Mouse (Mus musculus) yolk sac, embryonic 10.5 days (tissue): ENCODE data around the gene Gemin5.
"Not testable (repeated sequence)": the region's sequence is repeated elsewhere in the genome, so short reads cannot be mapped to it uniquely, and the experiment has no call there.

Source experiments
- DNase-seq: peaks from one replicate; pipeline ENCODE4 v3.0.0-alpha.2; 2017; ENCODE audit warnings: low spot score

The Gemin5 gene

DNA sequence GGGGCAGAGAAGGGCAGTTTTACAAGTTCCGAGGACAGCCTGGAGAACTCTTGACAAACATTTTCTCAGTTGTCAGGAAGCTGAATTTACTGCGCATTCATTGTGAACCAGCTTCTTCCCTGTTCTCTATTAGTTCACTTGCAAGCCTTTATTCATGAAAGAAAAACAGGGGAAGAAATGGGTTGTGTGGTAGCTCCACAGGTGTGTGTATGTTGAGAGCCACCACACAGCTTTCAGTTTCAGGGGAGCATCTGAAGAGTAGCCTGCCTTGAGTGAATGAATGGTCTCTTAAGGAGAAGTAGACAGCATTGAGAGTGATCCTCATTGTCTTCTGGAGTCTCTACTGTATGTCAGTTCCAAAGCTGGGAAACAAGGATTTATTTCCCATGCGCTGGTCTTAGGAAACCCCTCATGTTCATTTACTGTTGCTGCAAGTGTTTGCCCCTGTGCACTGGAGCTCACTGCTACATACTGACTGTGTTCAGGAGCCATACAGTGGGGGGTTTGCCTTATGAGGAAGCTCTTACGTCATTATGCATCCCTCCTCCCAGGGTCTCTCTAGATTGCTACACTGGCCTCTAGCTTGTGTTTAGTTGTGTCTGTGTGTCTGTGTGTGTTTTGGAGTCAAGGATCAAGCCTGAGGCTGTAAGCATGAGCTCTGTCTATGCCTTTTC, 60.5 kb downstream of the Gemin5 start:
- DNase-seq, result no peak

DNA sequence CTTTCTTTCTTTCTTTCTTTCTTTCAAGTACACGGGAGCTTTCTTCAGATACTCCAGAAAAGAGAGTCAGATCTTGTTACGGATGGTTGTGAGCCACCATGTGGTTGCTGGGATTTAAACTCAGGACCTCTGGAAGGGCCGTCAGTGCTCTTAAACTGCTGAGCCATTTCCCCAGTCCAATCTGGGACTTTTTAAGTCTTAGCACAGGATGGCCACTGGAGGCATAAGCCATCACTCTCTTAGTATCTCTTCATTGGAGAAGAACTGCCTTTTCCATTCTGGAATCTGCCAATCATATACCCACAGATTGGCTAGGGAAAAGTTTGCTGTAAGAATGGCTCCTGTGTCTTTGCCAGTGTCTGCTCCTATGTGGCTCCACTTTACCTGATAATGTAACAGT, 61.3 kb downstream of the Gemin5 start:
- no peak for DNase-seq

DNA sequence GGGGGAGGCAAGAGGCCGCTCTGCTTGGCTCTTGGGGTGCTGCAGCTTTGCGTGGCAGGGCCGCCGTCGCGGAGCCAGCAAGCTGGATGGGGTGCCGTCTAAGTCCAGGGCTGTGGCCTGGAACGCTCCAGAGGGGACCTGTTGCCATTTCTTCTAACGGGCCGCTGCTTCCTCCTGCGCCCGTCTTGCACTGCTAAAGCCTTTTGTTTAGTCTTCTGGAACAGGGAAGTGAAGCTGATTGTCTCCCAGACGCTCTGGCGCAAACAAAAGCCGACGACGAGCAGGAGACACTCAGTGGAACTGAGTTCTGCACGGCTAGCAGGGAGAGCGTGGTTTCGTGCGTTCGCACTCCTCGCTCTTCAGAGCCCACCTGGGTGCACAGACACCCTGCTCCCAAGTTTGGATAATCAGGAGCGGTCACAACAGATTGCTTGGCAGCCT, 64.0 kb downstream of the Gemin5 start:
- DNase-seq, result no peak

DNA sequence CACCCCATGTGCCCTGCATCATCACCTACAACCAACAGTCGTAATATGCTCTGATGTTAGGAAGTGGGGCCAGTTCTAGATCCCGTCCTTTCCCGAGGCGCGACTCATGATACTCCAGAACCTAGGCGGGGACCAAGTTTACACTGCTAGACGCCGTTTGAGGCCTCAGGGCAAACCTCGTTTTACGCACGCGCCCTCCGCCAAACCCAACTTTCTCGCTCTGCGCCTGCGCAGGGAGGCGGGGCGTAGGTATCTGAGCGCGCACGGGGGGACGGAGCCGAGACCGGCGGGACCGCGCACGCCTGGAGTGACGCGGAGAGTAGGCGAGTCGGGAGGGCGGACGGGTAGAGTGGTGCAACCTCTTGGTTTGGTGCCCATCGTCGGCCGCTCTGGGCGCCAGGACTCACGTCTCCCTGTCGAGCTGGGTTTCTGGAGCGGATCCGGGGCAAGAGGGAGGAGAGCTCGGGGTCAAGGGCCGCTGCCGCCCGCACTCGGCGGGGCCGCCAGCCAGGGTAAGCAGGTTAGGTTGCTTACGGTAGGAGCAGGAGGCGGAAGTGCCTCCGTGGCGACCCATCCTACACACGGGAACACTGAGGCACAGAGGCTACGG, 64.5 kb downstream of the Gemin5 start, which contains the start of gene Cnot8:
TSS of gene Cnot8 (plus strand) at position 457 of the 610 bp plus-strand sequence.
- DNase-seq, result peak; percentile 99

DNA sequence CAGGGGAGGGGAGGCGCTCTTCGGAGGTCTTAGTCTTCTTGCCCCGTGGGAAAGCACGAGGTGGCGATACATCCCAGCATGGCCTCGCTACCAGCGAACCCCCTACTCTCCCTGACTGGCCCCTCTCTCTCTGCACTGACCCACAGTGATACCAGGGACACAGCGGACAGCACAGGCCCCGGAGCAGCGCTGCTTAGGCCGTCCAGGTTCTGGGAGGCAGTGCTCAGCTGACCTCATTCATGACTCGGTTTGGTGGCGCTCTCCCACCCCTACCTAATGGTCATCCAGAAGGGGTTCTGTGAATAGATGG, 65.0 kb downstream of the Gemin5 start:
- DNase-seq, result no peak

DNA sequence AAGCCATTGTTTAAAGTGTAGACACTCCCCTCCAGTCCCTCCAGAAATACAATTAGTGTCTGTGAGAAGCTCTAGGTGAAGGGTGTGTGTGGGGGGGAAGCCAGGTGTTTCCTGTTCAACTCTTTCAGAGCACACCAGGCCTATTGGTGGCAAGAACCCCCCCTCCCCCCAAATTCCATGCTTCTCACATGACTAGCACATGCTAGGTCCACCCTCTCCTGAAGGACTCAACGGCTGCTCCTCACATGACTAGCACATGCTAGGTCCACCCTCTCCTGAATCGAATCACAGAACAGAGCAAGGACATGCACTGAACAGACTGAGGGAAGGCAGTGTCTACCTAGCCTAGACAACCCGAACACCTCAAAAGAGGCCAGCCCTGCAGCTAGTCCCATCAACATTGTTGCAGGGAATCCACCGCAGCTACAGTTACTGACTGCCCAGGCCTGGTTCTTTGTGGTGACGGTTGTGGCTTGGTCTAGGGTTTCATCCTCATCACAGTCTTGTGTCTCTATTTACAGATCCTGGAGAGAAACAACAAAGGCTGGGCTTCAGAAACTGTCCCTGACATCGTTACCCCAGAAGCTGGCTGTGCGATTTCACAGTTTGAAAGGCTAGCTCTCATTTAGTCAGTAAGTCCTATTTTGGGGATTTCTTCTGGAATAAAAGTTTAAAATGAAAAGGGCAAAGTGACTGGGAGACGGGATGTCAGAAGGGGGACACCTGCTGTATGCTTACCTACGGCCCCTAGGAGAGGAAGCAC, 65.6 kb downstream of the Gemin5 start:
- DNase-seq, result no peak

DNA sequence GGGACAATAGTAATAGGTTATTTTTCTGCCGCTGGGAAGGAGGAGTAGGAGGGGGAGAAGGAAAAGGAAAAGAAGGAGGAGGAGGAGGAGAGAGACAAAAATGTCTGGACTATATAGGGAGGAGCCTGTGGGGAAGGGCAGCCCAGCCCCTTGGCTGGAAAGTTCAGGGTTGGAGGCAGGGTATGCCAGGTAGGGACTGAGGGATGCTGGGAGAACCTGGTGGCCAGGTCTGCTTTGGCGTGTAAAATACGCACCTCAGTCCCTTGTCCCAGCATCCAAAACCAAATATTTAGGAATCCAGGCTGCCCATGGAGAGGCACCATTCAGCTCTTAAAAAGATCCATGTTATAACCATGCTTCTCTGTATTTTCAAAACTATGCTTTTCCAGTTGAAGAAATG, 66.2 kb downstream of the Gemin5 start:
- no peak for DNase-seq

DNA sequence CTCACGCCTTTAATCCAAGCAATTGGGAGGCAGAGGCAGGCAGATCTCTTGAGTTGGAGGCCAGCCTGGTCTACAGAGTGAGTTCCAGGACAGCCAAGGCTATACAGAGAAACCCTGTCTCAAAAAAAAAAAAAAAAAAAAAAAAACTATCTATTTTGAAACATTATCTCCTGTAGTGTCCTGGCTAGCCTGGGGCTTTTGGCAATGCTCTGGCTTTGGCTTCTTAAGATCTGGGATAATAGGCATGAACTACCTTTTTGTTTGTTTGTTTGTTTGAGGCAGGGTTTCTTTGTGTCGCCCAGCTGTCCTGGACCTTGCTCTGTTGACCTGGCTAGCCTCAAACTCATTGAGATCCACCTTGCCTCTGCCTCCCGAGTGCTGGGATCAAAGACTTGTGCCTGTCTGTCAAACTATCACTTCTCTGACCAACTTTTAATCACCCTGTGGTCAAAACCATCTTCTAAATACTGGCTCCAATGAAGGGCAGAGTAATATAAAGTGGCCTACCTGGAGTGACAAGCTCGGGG, 67.1 kb downstream of the Gemin5 start:
- no peak for DNase-seq

DNA sequence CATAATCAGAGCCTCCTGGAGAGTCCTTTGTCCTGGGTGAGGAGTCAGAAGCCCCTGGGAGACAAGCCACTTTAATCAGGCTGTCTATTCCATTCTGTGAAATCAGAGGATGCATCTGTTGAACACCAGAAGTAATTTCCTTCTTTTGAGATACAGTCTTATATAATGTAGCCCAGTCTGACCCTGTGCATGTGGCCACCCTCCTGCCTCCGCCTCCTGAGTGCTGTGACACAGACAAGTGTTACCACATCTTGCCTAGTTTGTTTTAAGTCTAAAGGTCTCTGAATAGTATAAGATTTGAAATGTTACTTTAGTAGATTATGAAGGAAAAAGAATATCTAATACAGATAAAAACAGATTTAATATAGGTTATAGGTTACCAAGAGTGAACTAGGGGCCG, 68.3 kb downstream of the Gemin5 start:
- no peak for DNase-seq

DNA sequence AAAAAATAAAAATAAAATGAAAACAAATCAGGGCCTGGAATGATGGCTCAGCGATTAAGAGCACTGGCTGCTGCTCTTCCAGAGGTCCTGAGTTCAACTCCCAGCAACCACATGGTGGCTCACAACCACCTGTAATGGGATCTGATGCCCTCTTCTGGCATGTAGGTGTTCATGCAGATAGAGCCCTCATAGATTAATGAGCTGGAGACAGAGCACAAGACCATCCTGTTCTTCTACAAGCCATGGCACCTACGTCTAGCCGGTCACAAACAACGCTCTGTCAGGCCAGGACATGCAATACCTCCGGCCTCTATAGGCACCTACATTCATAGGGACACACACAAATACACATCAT, 70.0 kb downstream of the Gemin5 start:
- not testable (repeated sequence) for DNase-seq

DNA sequence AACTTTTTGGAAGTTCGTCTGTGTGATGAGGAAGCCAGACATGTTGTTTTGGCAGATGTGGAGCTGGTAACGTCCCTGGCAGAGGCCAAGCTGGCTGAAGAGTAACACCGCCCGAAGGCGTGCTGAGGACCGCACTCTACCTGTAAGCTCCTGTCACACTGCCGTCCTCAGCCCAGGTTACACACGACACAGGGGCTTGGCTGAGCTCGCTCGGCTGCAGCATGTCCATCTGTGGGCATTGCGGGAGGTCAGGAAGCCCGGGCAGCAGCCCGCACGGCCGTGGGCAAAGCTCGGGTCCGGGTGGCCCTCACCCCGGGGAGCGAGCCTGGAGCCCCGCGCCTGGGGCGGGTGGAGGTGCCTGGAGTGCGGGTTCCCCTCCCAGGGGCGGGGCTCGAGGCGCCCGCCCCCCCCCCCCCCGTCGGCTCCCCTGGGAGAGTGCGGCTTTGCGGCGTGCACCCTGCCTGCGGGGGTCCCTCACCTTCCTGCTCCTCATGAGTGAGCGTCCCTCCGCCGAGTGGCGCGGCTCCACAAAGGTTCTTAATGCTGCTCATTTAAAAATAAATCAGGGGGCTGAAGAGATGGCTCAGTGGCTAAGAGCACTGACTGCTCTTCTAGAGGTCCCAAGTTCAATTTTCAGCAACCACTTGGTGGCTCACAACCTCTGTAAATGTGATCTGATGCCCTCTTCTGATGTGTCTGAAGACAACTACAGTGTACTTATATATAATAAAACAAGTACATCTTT, 70.5 kb downstream of the Gemin5 start:
- no peak for DNase-seq

DNA sequence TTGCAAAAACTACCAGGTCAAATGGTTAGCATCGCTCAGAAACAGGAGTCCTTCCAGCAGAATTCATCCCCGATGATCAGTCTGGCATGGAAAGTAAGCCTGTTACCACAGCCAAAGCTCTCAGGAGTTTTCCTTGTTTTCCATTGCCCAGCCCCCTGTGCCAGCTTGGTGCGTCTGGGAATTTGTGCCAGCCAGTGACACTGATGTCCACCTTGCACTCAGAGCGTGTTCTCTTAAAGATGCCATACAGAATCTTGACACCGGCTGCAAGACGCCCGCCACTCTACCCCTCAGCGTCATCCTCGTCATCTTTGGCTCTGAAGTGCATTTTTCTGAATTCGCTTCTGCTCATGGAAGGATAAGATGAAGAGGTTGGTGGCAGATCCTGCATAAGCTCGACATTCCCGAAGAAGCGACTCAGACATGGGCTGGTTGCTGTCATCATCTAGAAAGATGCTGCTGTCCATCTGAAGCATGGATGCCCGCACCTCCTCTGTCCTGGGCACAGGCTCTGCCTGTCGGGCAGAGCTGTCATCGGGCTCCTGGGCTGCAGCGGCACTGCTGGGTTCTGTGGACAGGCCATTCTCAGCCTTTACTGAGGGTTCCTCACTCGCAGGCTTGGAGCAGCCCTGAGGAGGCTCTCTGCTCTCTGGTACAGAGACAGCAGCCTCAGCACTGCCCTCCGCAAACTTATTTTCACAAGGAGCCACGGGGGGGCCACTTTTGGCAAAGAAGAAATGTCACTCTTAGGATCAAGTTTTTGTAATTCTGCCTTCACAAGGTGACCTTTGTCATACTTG, 71.3 kb downstream of the Gemin5 start:
- no peak for DNase-seq

DNA sequence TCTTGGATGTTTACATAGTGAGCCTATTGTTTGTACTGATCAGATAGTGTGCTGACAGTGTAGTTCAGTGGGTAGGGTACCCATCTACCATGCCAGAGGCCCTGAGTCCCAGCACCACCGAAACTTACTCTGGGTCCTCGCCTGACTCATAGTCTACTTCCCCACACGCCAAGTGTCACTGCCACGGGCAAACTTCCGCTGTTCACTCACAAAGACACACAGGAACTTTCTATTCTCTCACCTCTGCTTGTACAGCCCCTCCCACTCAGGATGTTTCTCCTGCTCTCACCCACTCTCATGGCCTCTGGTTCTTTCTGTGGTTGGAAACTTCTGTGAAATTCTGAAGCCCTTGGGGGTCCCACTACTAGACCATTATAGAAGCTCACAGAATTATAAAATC, 72.2 kb downstream of the Gemin5 start:
- no peak for DNase-seq

DNA sequence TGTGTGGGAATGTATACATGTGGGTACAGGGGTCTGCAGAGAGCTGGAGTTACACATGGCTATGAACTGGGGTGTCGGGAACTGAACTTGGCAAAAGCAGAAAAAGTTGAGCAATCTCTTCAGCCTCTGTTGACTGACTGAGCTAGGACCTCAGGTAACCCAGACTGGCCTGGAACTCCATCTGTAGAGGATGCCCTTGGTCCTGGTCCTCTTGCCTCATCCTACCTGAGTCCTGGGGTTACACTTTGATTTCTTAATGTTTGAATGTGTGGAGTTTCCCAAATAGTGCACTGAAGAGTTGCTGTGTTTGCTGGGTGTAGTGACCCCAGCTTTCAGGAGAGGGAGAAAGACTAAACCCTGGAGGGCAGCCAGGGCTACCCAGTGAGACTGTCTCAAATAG, 72.8 kb downstream of the Gemin5 start:
- DNase-seq, result no peak

DNA sequence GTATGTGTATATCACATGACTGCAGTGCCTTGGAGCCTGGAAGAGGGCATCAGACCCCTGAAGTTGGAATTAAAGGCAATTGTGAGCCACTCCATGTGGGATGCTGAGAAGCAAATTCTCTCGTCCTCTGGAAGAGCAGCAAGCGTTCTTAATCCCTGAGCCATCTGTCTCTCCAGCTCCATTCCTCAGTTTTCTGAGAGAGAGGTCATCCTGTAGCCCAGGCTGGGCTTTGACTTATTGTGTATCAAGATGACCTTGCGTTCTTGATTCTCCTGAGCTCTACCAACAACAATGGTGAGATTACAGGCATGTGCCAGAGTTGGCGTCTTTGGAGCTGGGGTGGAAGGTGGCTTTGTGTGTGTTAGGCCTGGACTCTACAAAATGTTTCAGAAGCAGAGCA, 73.6 kb downstream of the Gemin5 start:
- no peak for DNase-seq

DNA sequence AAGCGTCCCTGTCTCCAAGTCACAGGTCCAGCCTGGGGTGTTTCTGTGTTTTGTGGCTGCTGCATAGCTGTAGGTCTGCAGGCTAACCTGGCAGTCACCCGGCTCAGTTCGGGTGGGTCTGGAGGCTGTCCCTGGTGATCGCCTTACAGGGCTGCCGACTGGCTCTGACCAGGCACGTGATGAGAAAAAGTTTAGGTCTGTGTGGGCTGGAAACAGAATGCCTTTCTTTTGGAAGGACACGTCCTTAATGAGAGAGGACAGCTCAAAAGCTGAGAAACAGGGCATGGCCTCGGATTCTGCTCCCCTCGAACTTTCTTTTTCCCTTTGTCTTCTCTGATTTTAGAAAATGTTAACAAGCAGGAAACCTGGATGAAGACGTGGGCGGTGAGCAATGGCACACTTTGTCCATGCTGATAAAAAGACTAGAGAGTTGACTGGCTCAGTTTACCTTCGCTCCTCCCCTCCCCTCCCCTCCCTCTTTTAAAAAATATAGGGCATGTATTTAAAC, 75.3 kb downstream of the Gemin5 start, which contains the start of gene Gm12248:
TSS of gene Gm12248 (minus strand) at position 114 of the 508 bp plus-strand sequence.
- DNase-seq, result no peak

DNA sequence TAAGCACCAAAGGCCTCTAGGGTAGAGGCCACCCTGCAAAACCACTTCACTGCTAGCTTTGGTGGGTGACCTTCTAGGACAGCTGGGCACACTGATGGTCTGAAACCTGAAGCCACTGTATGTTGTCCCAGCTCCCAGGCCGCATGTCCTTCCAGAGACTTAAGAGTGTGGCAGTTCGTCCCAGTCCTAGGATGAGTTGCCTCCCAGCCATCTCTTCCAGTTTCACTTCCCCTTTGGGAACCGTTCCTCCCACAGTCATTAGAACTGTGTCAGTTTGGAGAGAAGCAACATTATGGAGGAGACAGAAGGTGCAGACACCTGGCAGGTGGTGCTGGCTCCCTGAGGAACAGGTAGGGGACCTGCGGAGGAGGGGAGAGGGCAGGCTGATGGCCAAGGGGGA, 75.8 kb downstream of the Gemin5 start:
- no peak for DNase-seq

DNA sequence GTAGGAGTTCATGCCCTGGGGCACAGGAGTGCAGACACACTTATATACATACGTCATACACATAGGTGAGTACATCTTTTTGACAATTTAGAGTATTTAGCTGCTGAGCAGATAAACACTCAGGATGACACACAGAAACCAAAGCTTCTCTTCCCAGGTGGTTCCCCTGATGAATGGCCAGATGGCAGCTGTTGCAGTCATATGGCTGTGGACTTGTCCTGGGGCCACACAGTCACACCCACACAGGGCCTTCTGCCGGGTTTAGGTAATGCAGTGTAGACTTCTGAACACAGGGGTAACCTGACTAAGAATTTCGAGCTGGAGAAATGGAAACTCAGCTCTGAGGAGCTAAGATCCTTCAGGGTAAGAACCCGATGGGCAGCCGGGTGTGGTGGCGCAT, 86.6 kb downstream of the Gemin5 start:
- DNase-seq, result no peak

DNA sequence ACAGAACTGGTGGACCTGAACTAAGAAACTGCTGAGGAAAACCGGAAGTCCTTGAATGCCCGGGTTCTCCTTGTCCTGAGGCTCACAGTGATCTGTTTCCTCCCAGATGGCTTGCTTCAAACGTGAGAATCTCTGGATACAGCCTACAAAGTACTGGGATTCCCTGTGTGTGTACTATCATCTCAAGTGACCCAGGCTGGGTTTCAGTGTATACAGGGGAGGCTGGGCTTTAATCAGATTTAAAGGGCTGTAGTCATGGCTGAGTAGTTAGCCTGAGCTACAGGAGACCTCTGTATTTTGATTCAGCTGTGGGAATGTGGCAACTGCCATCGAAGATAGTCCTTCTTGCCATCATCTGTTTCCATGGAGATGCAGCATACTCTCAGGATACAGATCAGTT, 91.1 kb downstream of the Gemin5 start:
- DNase-seq, result no peak

DNA sequence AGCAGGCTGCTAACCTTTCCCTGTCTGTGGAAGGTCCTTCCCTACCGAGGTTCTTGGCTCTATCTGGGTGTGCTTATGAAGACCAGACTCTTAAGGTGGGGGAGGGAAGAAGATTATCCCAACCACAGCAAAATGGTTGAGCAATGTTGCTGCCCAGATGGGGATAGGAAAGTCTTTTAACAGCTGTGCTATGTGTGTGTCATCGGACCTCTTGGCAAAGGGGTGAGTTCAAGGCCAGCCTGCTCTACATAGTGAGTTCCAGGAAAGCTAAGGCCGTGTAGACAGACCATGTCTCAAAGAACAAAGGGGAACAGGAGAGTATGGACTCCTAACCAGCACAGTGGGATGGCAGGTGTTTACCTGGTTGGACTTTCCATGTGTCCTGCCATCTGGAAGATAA, 95.4 kb downstream of the Gemin5 start:
- no peak for DNase-seq
